Comparison of ENCODE assay signal across 15 mouse cellular contexts in the genomic region with DNA sequence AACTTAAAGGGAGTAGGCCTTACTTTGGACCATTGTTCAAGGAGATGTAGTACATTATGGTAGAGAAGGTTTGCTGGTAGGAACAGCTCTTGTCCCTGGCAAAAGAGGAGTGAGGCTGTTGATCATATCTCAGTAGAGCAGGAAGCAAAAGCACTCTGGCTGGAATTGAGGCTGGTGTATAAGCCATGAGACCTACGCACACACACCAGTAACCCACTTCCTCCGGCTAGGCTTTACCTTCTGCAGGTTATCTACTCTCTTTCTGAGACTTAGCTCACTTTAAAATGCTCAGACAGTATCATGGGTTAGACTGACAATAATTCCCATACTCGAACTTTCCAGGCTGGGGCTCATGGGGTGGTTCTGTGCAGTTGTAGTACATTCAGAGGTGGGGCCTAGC. TPM values are rescaled to one million over a fixed set of nuclear protein-coding genes. Genes with fewer than 3 reads are reported as not detected.
DNase-seq lines count a peak whose midpoint lies in the region; ATAC-seq lines count a peak whose summit lies in the region.
"Had no signal": no experiment of that assay in that cellular context is flagged by ENCODE, and none has a peak within 500 bp of the region (broad histone marks: within the 10 kb centered on the region; RNA-seq: fewer than 3 reads in every experiment).

No protein-coding gene starts in this region.

- ATAC-seq in megakaryocyte, adult 5-6 weeks (ENCODE audit: poor library complexity, severe bottlenecking) = 0 out of 2 replicates have a peak, but pooled peaks have one; percentile 17
- ATAC-seq: forebrain, embryonic 13.5 days; intestine, postnatal 0 days had no signal

- DNase-seq in thymus, postnatal 14 days = peak; percentile 28
- no peak for DNase-seq in thymus, postnatal 25 days
- peak; percentile 70 for DNase-seq in T-cell, adult 2 months (ENCODE audit: low spot score)
- DNase-seq in right cerebral cortex, adult 18-20 months = no peak
- no peak for DNase-seq in gastrocnemius, adult 8-10 months (ENCODE audit: low spot score in 2 of 2)
- DNase-seq in layer of hippocampus, adult 18-20 months (ENCODE audit: low spot score in 2 of 2) = no peak
- DNase-seq: adrenal gland, adult 2 months; cerebellum, adult 9-11 months; gastrocnemius, postnatal 14 days; heart, adult 18-20 months; lung, adult 2 months; lung, postnatal 36 days had no signal

RNA-seq across cellular contexts. Expression of gene Fyb, which starts 2.7 kb away (rescaled TPM):
- 319 and 334 TPM in 2 replicates for total RNA-seq in megakaryocyte, adult 5-6 weeks (2015)
- 128 and 161 TPM in 2 replicates for total RNA-seq in megakaryocyte, adult 5-6 weeks (2017)
- 1 to 10 TPM in 1 of 4 experiments, under 1 TPM in 2, not detected in 1; 0.31 to 1.4 (median 0.43) TPM for total RNA-seq in gastrocnemius, adult 8-10 months (2022)
- 1 to 10 TPM; 4.2 to 6.4 TPM for total RNA-seq in layer of hippocampus, adult 18-20 months (2021)

Comparison
In these comparisons a context has a peak if more than half of its experiments do, and no peak if none do; other contexts are left out.
1. DNase-seq: peak in thymus, postnatal 14 days (single experiment) and T-cell, adult 2 months (single experiment); none in thymus, postnatal 25 days (single experiment), right cerebral cortex, adult 18-20 months (single experiment), gastrocnemius, adult 8-10 months (0 of 2) and layer of hippocampus, adult 18-20 months (0 of 2).
2. RNA of gene Fyb, which starts 2.7 kb away (total RNA-seq): 128 to 334 TPM in megakaryocyte, adult 5-6 weeks; 4.2 to 6.4 TPM in layer of hippocampus, adult 18-20 months and 0.31 to 1.4 TPM in gastrocnemius, adult 8-10 months; every median in the first group is over 10 times any median in the second.